Mouse (Mus musculus): ENCODE results near the gene Snd1. TPM values are rescaled to one million over a fixed set of nuclear protein-coding genes. Genes with fewer than 3 reads are reported as not detected.

Gene Snd1
- polyA plus RNA-seq, 1 experiment, result 190 TPM

DNA sequence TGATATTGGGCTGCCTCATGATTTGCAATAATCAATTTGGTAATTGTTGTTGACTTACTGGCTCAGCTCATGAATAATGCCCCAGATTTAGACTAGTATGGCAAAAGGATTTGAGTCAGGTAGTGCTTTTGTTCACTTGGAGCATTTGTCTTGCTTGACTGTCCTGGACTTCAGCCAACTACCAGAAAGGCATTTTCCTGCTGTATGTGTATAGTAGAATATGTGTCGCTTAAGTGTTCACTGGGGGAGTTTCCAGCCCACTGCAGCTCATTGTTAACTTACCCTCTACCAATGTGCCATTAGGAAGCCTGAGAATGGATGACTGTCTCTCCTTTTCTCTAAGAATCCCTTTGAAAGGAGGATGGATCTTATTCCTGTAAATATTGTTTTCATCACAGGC lies 268.6 kb downstream of the Snd1 start:
- H3ac ChIP-seq (ENCODE audit: control insufficient read depth, insufficient read length), result no peak overlapping the region

GRCm38 (mm10) chr6:28745864-28746263 lies 270.9 kb downstream of the Snd1 start:
- Histone ChIP-seq H3ac (ENCODE audit: control insufficient read depth, insufficient read length) (no peak overlapping the region), H3K4me3 (no peak overlapping the region), H3K79me2 (ENCODE audit: control insufficient read depth, insufficient read depth) (no peaks in the 10 kb centered on the region), H3K27me3 (ENCODE audit: control insufficient read depth, insufficient read depth, insufficient read length) (no peaks in the 10 kb centered on the region), H3K36me3 (ENCODE audit: control insufficient read depth, insufficient read depth) (peaks cover 15% of the 10 kb centered on the region), H3K4me2 (ENCODE audit: low read depth) (no peak overlapping the region)
- TF ChIP-seq MAX (IDR thresholded peaks at IDR 0.05; ENCODE audit: low read depth) (no peak), REST (IDR thresholded peaks at IDR 0.05; ENCODE audit: insufficient read depth, insufficient read length) (no peak), USF1 (IDR thresholded peaks at IDR 0.05; ENCODE audit: low read depth) (no peak), POLR2AphosphoS2 (IDR thresholded peaks at IDR 0.05; ENCODE audit: insufficient read length, low read depth) (no peak), TCF12 (IDR thresholded peaks at IDR 0.05; ENCODE audit: insufficient read depth, poor library complexity, severe bottlenecking) (no peak), SRF (IDR thresholded peaks at IDR 0.05; ENCODE audit: control insufficient read depth, insufficient read length, low read depth) (no peak), MYOD1 (IDR thresholded peaks at IDR 0.05; ENCODE audit: control insufficient read depth in 1 of 3, insufficient read length in 2 of 3, low read depth in 2 of 3) (no peak), POLR2A (IDR thresholded peaks at IDR 0.05; ENCODE audit: insufficient read length, low read depth) (no peak), E2F4 (IDR thresholded peaks at IDR 0.05; ENCODE audit: insufficient read depth) (no peak), MYOG (IDR thresholded peaks at IDR 0.05; ENCODE audit: control insufficient read depth in 1 of 3, insufficient read depth in 1 of 3, insufficient read length in 2 of 3, low read depth in 2 of 3) (no peak), TCF3 (IDR thresholded peaks at IDR 0.05; ENCODE audit: insufficient read length, low read depth) (no peak), CEBPB (IDR thresholded peaks at IDR 0.05; ENCODE audit: insufficient read depth, poor library complexity, severe bottlenecking) (no peak)

More for the DNA sequence above, 268.6 kb downstream of the Snd1 start:
- no peaks in the 10 kb centered on the region for H3K36me3 ChIP-seq (ENCODE audit: control insufficient read depth, insufficient read depth)
- H3K27me3 ChIP-seq (ENCODE audit: control insufficient read depth, insufficient read depth, insufficient read length), result no peaks in the 10 kb centered on the region
- no peak for TF ChIP-seq POLR2A (IDR thresholded peaks at IDR 0.05; ENCODE audit: insufficient read length, low read depth)
- TF ChIP-seq REST (IDR thresholded peaks at IDR 0.05; ENCODE audit: insufficient read depth, insufficient read length), result no peak
- no peak for TF ChIP-seq USF1 (IDR thresholded peaks at IDR 0.05; ENCODE audit: low read depth)
- no peak for TF ChIP-seq MYOD1 (IDR thresholded peaks at IDR 0.05; ENCODE audit: control insufficient read depth in 1 of 3, insufficient read length in 2 of 3, low read depth in 2 of 3)
- TF ChIP-seq E2F4 (IDR thresholded peaks at IDR 0.05; ENCODE audit: insufficient read depth), result no peak
- TF ChIP-seq MAX (IDR thresholded peaks at IDR 0.05; ENCODE audit: low read depth), result no peak
- no peak for TF ChIP-seq SRF (IDR thresholded peaks at IDR 0.05; ENCODE audit: control insufficient read depth, insufficient read length, low read depth)
- no peak for TF ChIP-seq TCF3 (IDR thresholded peaks at IDR 0.05; ENCODE audit: insufficient read length, low read depth)
- no peak for TF ChIP-seq POLR2AphosphoS2 (IDR thresholded peaks at IDR 0.05; ENCODE audit: insufficient read length, low read depth)
- no peak overlapping the region for H3K4me2 ChIP-seq (ENCODE audit: low read depth)
- H3K79me2 ChIP-seq (ENCODE audit: control insufficient read depth, insufficient read depth), result no peaks in the 10 kb centered on the region
- no peak overlapping the region for H3K4me3 ChIP-seq

- no peak overlapping the region for H3K4me2 ChIP-seq (ENCODE audit: low read depth)
- no peaks in the 10 kb centered on the region for H3K79me2 ChIP-seq (ENCODE audit: control insufficient read depth, insufficient read depth)
- no peak overlapping the region for H3ac ChIP-seq (ENCODE audit: control insufficient read depth, insufficient read length)
- H3K27me3 ChIP-seq (ENCODE audit: control insufficient read depth, insufficient read depth, insufficient read length), result no peaks in the 10 kb centered on the region
- peaks cover 20% of the 10 kb centered on the region for H3K36me3 ChIP-seq (ENCODE audit: control insufficient read depth, insufficient read depth)
- no peak overlapping the region for H3K4me3 ChIP-seq
- TF ChIP-seq MYOG (IDR thresholded peaks at IDR 0.05; ENCODE audit: control insufficient read depth in 1 of 3, insufficient read depth in 1 of 3, insufficient read length in 2 of 3, low read depth in 2 of 3) (no peak), TCF12 (IDR thresholded peaks at IDR 0.05; ENCODE audit: insufficient read depth, poor library complexity, severe bottlenecking) (no peak), CEBPB (IDR thresholded peaks at IDR 0.05; ENCODE audit: insufficient read depth, poor library complexity, severe bottlenecking) (no peak), REST (IDR thresholded peaks at IDR 0.05; ENCODE audit: insufficient read depth, insufficient read length) (no peak), MAX (IDR thresholded peaks at IDR 0.05; ENCODE audit: low read depth) (no peak), MYOD1 (IDR thresholded peaks at IDR 0.05; ENCODE audit: control insufficient read depth in 1 of 3, insufficient read length in 2 of 3, low read depth in 2 of 3) (no peak), TCF3 (IDR thresholded peaks at IDR 0.05; ENCODE audit: insufficient read length, low read depth) (no peak), SRF (IDR thresholded peaks at IDR 0.05; ENCODE audit: control insufficient read depth, insufficient read length, low read depth) (no peak), E2F4 (IDR thresholded peaks at IDR 0.05; ENCODE audit: insufficient read depth) (no peak), POLR2A (IDR thresholded peaks at IDR 0.05; ENCODE audit: insufficient read length, low read depth) (no peak), POLR2AphosphoS2 (IDR thresholded peaks at IDR 0.05; ENCODE audit: insufficient read length, low read depth) (no peak)
Measured at GRCm38 (mm10) chr6:28747025-28747424, 272.1 kb downstream of the Snd1 start.

- TF ChIP-seq TCF12 (IDR thresholded peaks at IDR 0.05; ENCODE audit: insufficient read depth, poor library complexity, severe bottlenecking) (peak; percentile 47), CEBPB (IDR thresholded peaks at IDR 0.05; ENCODE audit: insufficient read depth, poor library complexity, severe bottlenecking) (no peak), MYOG (IDR thresholded peaks at IDR 0.05; ENCODE audit: control insufficient read depth in 1 of 3, insufficient read depth in 1 of 3, insufficient read length in 2 of 3, low read depth in 2 of 3) (peak; percentile 31 to 90 (median 49)), E2F4 (IDR thresholded peaks at IDR 0.05; ENCODE audit: insufficient read depth) (no peak), TCF3 (IDR thresholded peaks at IDR 0.05; ENCODE audit: insufficient read length, low read depth) (peak; percentile 31), MYOD1 (IDR thresholded peaks at IDR 0.05; ENCODE audit: control insufficient read depth in 1 of 3, insufficient read length in 2 of 3, low read depth in 2 of 3) (peak in 2 of 3 experiments; percentile 73 to 89), SRF (IDR thresholded peaks at IDR 0.05; ENCODE audit: control insufficient read depth, insufficient read length, low read depth) (peak; percentile 77)
- Histone ChIP-seq H3ac (ENCODE audit: control insufficient read depth, insufficient read length) (no peak overlapping the region), H3K4me2 (ENCODE audit: low read depth) (no peak overlapping the region), H3K79me2 (ENCODE audit: control insufficient read depth, insufficient read depth) (no peaks in the 10 kb centered on the region), H3K4me3 (no peak overlapping the region), H3K27me3 (ENCODE audit: control insufficient read depth, insufficient read depth, insufficient read length) (no peaks in the 10 kb centered on the region), H3K36me3 (ENCODE audit: control insufficient read depth, insufficient read depth) (peaks cover 20% of the 10 kb centered on the region)
Measured at GRCm38 (mm10) chr6:28747931-28748670, 273.2 kb downstream of the Snd1 start.

All from myocyte (in vitro differentiated cells).